Mouse (Mus musculus) kidney, embryonic 16.5 days (tissue): Measurements from ENCODE around the gene 4930404N11Rik. TPM values are rescaled to one million over a fixed set of nuclear protein-coding genes. Genes with fewer than 3 reads are reported as not detected.

Experiments used
- ATAC-seq: fragments of 200-750 bp; cut with Nextera tagmentation; 2 replicates; pipeline ENCODE4 v1.8.0; 2017; ENCODE audit warnings: moderate TSS enrichment; ENCODE audit not compliant: low FRiP score, low TSS enrichment
- H3K27ac ChIP-seq: fragments of 300-500 bp; sonication (generic); 2 replicates; pipeline ENCODE4 v1.5.1; 2014; ENCODE audit warnings: low read length
- H3K27me3 ChIP-seq: fragments of 300-500 bp; sonication (generic); 2 replicates; pipeline ENCODE4 v1.6.1; 2014; ENCODE audit warnings: low read length, control low read depth, mixed read lengths; ENCODE audit not compliant: insufficient read depth
- H3K36me3 ChIP-seq: fragments of 300-500 bp; sonication (generic); 2 replicates; pipeline ENCODE4 v1.6.1; 2014; ENCODE audit warnings: low read length, control low read depth, mixed read lengths; ENCODE audit not compliant: insufficient read depth
- H3K4me1 ChIP-seq: fragments of 300-500 bp; sonication (generic); 2 replicates; pipeline ENCODE4 v1.6.1; 2014; ENCODE audit warnings: low read length, control low read depth, mixed read lengths; ENCODE audit not compliant: insufficient read depth
- H3K4me2 ChIP-seq: fragments of 300-500 bp; sonication (generic); replicated peaks from 2 replicates; pipeline ENCODE4 v1.6.1; 2014; ENCODE audit warnings: low read depth, low read length
- H3K4me3 ChIP-seq: fragments of 300-500 bp; sonication (generic); 2 replicates; pipeline ENCODE4 v1.5.1; 2014; ENCODE audit warnings: mild to moderate bottlenecking, low read length
- H3K9ac ChIP-seq: fragments of 300-500 bp; sonication (generic); replicated peaks from 2 replicates; pipeline ENCODE4 v1.6.1; 2014; ENCODE audit warnings: low read length
- H3K9me3 ChIP-seq: fragments of 300-500 bp; sonication (generic); 2 replicates; pipeline ENCODE4 v1.6.1; 2016; ENCODE audit warnings: low read length, control low read depth
- WGBS: fragments of 180-500 bp; shearing (Covaris S2); extraction: QIAGEN DNeasy Blood & Tissue Kit; methylation state at CpG from one replicate; pipeline ENCODE4 v1.1.7; 2014; 5-methylcytosine and 5-hydroxymethylcytosine counted together
- polyA plus RNA-seq: library from polyadenylated mRNA; unstranded; fragments of >200 nt; fragmentation: Nextera tagmentation; extraction: Ambion mirVana; gene quantifications from 2 replicates; pipeline ENCODE4 v1.2.1, GENCODE M21; 2015

Gene 4930404N11Rik
- polyA plus RNA-seq, 1 experiment from 2014 or later: 1.2 TPM

GRCm38 (mm10) chr10:81402227-81402765 lies 36.7 kb upstream of the 4930404N11Rik start:
- no peak for ATAC-seq
- peaks cover 48% of the 10 kb centered on the region for H3K4me1 ChIP-seq
- 21% methylated on average over 7 of the region's 7 CpGs for WGBS
- H3K4me3 ChIP-seq: 0 out of 2 replicates have a peak overlapping the region, but pooled peaks have one; percentile 9
- no peaks in the 10 kb centered on the region for H3K27me3 ChIP-seq
- peak overlapping the region; percentile 95 for H3K27ac ChIP-seq
- H3K4me2 ChIP-seq: peak overlapping the region; percentile 42
- no peaks in the 10 kb centered on the region for H3K9me3 ChIP-seq
- H3K9ac ChIP-seq: peak overlapping the region; percentile 57
- peaks cover 51% of the 10 kb centered on the region; the same call in 1 of the 2 replicates for H3K36me3 ChIP-seq

GRCm38 (mm10) chr10:81401521-81402226 lies 36.1 kb upstream of the 4930404N11Rik start:
- Histone ChIP-seq H3K27me3 (no peaks in the 10 kb centered on the region), H3K36me3 (peaks cover 50% of the 10 kb centered on the region; the same call in 1 of the 2 replicates), H3K4me1 (peaks cover 44% of the 10 kb centered on the region), H3K4me3 (0 out of 2 replicates have a peak overlapping the region, but pooled peaks have one; percentile 9), H3K9me3 (no peaks in the 10 kb centered on the region), H3K9ac (peak overlapping the region; percentile 51), H3K4me2 (peak overlapping the region; percentile 42), H3K27ac (peak overlapping the region; percentile 95)
- 6% methylated on average over 18 of the region's 18 CpGs for WGBS
- peak; percentile 84 for ATAC-seq

DNA sequence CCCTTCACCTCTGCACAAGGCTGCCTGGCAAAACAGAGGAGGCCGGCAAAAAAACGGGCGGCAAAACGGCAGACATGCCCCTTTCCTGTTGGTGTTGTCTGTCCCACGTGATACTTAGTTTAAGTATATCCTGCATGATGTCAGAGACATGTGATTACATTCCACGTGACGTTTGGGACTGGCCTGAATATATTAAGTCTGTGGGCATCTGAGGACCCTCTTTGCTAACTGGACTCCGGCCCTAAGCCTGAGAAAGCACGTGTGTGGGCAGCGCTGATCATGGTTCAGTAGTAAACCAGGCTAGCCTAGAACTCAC lies 35.5 kb upstream of the 4930404N11Rik start:
- Histone ChIP-seq H3K9me3 (no peaks in the 10 kb centered on the region), H3K4me2 (no peak overlapping the region), H3K4me3 (no peak overlapping the region), H3K4me1 (peaks cover 45% of the 10 kb centered on the region), H3K9ac (peak overlapping the region; percentile 51), H3K36me3 (peaks cover 44% of the 10 kb centered on the region; the same call in 1 of the 2 replicates), H3K27me3 (no peaks in the 10 kb centered on the region), H3K27ac (peak overlapping the region; percentile 95)
- 35% methylated on average over 10 of the region's 10 CpGs for WGBS
- ATAC-seq: peak; percentile 1; the same call in 1 of the 2 replicates

DNA sequence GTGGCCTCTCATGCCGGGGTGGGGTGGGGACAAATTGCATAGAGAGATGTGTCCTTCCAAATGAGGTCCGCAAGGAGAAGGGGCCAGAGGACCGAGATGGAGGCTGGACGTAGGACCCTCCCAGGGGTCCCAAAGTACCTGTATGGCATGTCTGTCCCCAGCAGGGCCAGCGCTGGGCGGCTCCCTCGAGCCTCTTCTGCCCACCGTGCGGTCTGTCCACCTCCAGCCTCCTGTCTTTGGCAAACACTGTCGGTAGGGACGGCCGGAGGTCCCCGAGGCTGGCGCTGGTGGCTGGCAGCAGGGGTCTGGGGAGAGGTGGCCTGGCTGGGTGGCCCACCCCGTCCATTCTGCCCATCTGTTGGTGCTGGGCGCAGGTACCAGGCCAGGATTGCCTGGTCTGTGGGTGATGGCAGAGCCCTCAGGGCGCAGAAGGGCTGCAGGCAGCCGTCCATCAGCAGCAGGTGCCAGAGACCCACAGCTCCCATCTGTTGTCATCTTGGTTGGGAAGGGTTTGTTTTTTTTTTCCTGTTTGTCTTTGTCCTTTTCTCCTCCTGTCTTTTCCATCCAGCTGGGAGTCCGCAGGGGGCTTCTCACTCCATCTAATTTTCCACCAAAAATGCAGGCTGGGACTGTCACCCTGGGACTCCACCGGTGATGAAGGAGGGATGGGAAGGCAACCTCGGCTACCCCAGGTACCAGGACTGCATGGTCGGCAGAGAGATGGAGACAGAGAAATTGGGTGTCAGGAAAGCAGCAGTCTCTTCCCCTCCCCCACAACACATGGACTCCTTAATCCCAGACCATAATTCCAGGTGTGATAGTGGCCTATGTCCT lies 35.0 kb upstream of the 4930404N11Rik start:
- Histone ChIP-seq H3K4me3 (no peak overlapping the region), H3K27me3 (no peaks in the 10 kb centered on the region), H3K4me2 (no peak overlapping the region), H3K27ac (peak overlapping the region; percentile 95), H3K9me3 (no peaks in the 10 kb centered on the region), H3K9ac (no peak overlapping the region; the same call in 1 of the 2 replicates), H3K4me1 (peaks cover 45% of the 10 kb centered on the region), H3K36me3 (peaks cover 39% of the 10 kb centered on the region; the same call in 1 of the 2 replicates)
- no peak for ATAC-seq
- 67% methylated on average over 22 of the region's 22 CpGs for WGBS

- Histone ChIP-seq H3K9me3 (no peaks in the 10 kb centered on the region), H3K4me2 (no peak overlapping the region), H3K4me1 (peaks cover 44% of the 10 kb centered on the region), H3K27ac (no peak overlapping the region), H3K9ac (no peak overlapping the region), H3K4me3 (no peak overlapping the region), H3K27me3 (no peaks in the 10 kb centered on the region), H3K36me3 (peaks cover 35% of the 10 kb centered on the region; the same call in 1 of the 2 replicates)
- no peak for ATAC-seq
- WGBS: 84% methylated on average over 18 of the region's 18 CpGs
Measured at GRCm38 (mm10) chr10:81399798-81400308, 34.2 kb upstream of the 4930404N11Rik start.

GRCm38 (mm10) chr10:81399296-81399695 lies 33.7 kb upstream of the 4930404N11Rik start:
- ATAC-seq: no peak
- no peak overlapping the region for H3K27ac ChIP-seq
- no peaks in the 10 kb centered on the region for H3K27me3 ChIP-seq
- 62% methylated on average over 5 of the region's 5 CpGs for WGBS
- peaks cover 30% of the 10 kb centered on the region; the same call in 1 of the 2 replicates for H3K36me3 ChIP-seq
- no peak overlapping the region for H3K9ac ChIP-seq
- no peak overlapping the region for H3K4me3 ChIP-seq
- H3K4me1 ChIP-seq: peaks cover 40% of the 10 kb centered on the region
- H3K4me2 ChIP-seq: no peak overlapping the region
- H3K9me3 ChIP-seq: no peaks in the 10 kb centered on the region

- Histone ChIP-seq H3K9me3 (no peaks in the 10 kb centered on the region), H3K36me3 (peaks cover 29% of the 10 kb centered on the region; the same call in 1 of the 2 replicates), H3K27me3 (no peaks in the 10 kb centered on the region), H3K4me2 (no peak overlapping the region), H3K4me1 (peaks cover 37% of the 10 kb centered on the region), H3K9ac (peak overlapping the region; percentile 31; the same call in 1 of the 2 replicates), H3K4me3 (no peak overlapping the region), H3K27ac (no peak overlapping the region)
- whole genome bisulfite sequencing: 76% methylated on average over 5 of the region's 5 CpGs
- ATAC-seq: no peak
Measured at GRCm38 (mm10) chr10:81396749-81397148, 31.1 kb upstream of the 4930404N11Rik start.

DNA sequence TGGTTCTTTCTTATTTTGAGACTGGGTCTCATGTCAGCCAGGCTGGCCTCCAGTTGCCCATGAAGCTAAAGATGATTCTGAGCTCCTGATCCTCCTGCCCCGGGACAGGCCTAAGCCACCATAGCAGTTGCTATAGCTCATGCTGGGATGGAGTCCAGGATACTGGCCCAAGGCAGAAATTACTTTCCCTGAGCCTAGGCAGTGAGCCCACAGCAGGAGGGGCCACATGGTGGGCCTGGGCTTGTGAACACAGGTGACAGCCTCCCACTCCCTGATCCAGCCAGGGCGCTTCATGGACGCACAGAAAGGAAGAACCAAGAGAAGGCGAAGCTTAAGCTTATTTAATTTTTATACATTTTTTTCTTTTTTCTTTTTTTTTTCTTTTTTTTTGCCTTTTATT lies 30.2 kb upstream of the 4930404N11Rik start:
- ATAC-seq: no peak
- H3K9me3 ChIP-seq: no peaks in the 10 kb centered on the region
- WGBS: 88% methylated on average over 4 of the region's 4 CpGs
- peaks cover 29% of the 10 kb centered on the region; the same call in 1 of the 2 replicates for H3K36me3 ChIP-seq
- no peaks in the 10 kb centered on the region for H3K27me3 ChIP-seq
- H3K4me1 ChIP-seq: peaks cover 29% of the 10 kb centered on the region
- H3K27ac ChIP-seq: no peak overlapping the region
- no peak overlapping the region for H3K4me3 ChIP-seq
- H3K9ac ChIP-seq: 0 out of 2 replicates have a peak overlapping the region, but pooled peaks have one; percentile 19
- no peak overlapping the region for H3K4me2 ChIP-seq

GRCm38 (mm10) chr10:81395127-81395526 lies 29.5 kb upstream of the 4930404N11Rik start:
- H3K4me2 ChIP-seq: no peak overlapping the region
- no peak overlapping the region for H3K9ac ChIP-seq
- ATAC-seq: no peak
- H3K27ac ChIP-seq: no peak overlapping the region
- H3K4me1 ChIP-seq: peaks cover 25% of the 10 kb centered on the region
- WGBS: 20% methylated on average over 5 of the region's 5 CpGs
- H3K4me3 ChIP-seq: no peak overlapping the region
- no peaks in the 10 kb centered on the region for H3K27me3 ChIP-seq
- H3K9me3 ChIP-seq: no peaks in the 10 kb centered on the region
- peaks cover 26% of the 10 kb centered on the region; the same call in 1 of the 2 replicates for H3K36me3 ChIP-seq
